Mouse (Mus musculus) CH12.LX (cell line): ENCODE data around the gene Myl4. TPM values are rescaled to one million over a fixed set of nuclear protein-coding genes. Genes with fewer than 3 reads are reported as not detected.

ENCODE experiments used
- DNase-seq: peaks from one replicate; pipeline ENCODE4 v3.0.0-alpha.2; 2013; ENCODE audit errors: extremely low read depth
- H3K27ac ChIP-seq: 2 replicates; pipeline ENCODE4 v1.5.1; 2012; ENCODE audit warnings: low read depth, mild to moderate bottlenecking, control low read depth, moderate library complexity; ENCODE audit not compliant: insufficient read depth
- H3K27me3 ChIP-seq: replicated peaks from 2 replicates; pipeline ENCODE3; 2012; ENCODE audit warnings: inconsistent platforms
- H3K36me3 ChIP-seq, 2 experiments: replicated peaks in 1 of 2; 2 replicates each; pipeline versions ENCODE3 to v1.6.1; 2012; ENCODE audit warnings: inconsistent platforms in 1 of 2, low read length in 1 of 2, mild to moderate bottlenecking in 1 of 2, mixed read lengths in 1 of 2, moderate library complexity in 1 of 2; ENCODE audit not compliant: control insufficient read depth in 1 of 2, insufficient read depth in 1 of 2
- H3K4me1 ChIP-seq, 2 experiments: 2 replicates each; pipeline ENCODE4 v1.6.1; 2012; ENCODE audit warnings: inconsistent platforms in 1 of 2, moderate library complexity in 1 of 2; ENCODE audit not compliant: insufficient read depth in 2 of 2, control insufficient read depth in 1 of 2
- H3K4me2 ChIP-seq: 2 replicates; pipeline ENCODE4 v1.6.1; 2012; ENCODE audit warnings: low read depth, mild to moderate bottlenecking, control low read depth; ENCODE audit not compliant: poor library complexity, insufficient read depth, severe bottlenecking
- H3K4me3 ChIP-seq, 3 experiments: fragments of 150-350 bp in 1 of 3; sonication (generic) in 1 of 3; replicated peaks in 1 of 3; 2 replicates each; pipeline versions ENCODE3 to v1.5.1; 2011 to 2012; ENCODE audit warnings: low read depth in 2 of 3, low read length in 2 of 3, mild to moderate bottlenecking in 2 of 3, moderate library complexity in 2 of 3, control low read depth in 1 of 3, improper control_type of control experiment in 1 of 3, inconsistent platforms in 1 of 3, mixed read lengths in 1 of 3; ENCODE audit not compliant: poor library complexity in 1 of 3
- H3K79me2 ChIP-seq: replicated peaks from 2 replicates; pipeline ENCODE4 v1.6.1; 2012; ENCODE audit warnings: mild to moderate bottlenecking, moderate library complexity; ENCODE audit not compliant: control insufficient read depth, poor library complexity, insufficient read depth, severe bottlenecking; ENCODE audit errors: extremely low read depth
- H3K9ac ChIP-seq: 2 replicates; pipeline ENCODE4 v1.6.1; 2012; ENCODE audit warnings: low read depth, mild to moderate bottlenecking, control low read depth, moderate library complexity; ENCODE audit not compliant: insufficient read depth
- H3K9me3 ChIP-seq: replicated peaks from 2 replicates; pipeline ENCODE3; 2012; ENCODE audit warnings: low read length, inconsistent platforms, mixed read lengths
- BHLHE40 ChIP-seq: IDR thresholded peaks from 2 replicates; pipeline ENCODE4 v1.6.1; 2011; ENCODE audit warnings: mild to moderate bottlenecking, low read depth, low read length, improper control_type of control experiment
- CHD1 ChIP-seq: IDR thresholded peaks from 2 replicates; pipeline ENCODE4 v1.6.1; 2012; ENCODE audit warnings: low read depth, low read length, improper control_type of control experiment, inconsistent platforms
- CHD2 ChIP-seq: IDR thresholded peaks from 2 replicates; pipeline ENCODE4 v1.6.1; 2011; ENCODE audit warnings: low read length, improper control_type of control experiment
- CTCF ChIP-seq, 2 experiments: IDR thresholded peaks in 1 of 2; conservative IDR thresholded peaks in 1 of 2; 2 replicates each; pipeline ENCODE4 v1.5.1; 2011 to 2012; ENCODE audit warnings: low read depth in 2 of 2, low read length in 2 of 2, improper control_type of control experiment in 1 of 2, inconsistent platforms in 1 of 2, mild to moderate bottlenecking in 1 of 2, moderate library complexity in 1 of 2
- E2F4 ChIP-seq: IDR thresholded peaks from 2 replicates; pipeline ENCODE4 v1.6.1; 2011; ENCODE audit warnings: low read depth, low read length, improper control_type of control experiment; ENCODE audit not compliant: insufficient replicate concordance
- ELF1 ChIP-seq: IDR thresholded peaks from 2 replicates; pipeline ENCODE4 v1.6.1; 2014; ENCODE audit warnings: low read depth, mild to moderate bottlenecking, inconsistent platforms, low read length, improper control_type of control experiment
- EP300 ChIP-seq: IDR thresholded peaks from 2 replicates; pipeline ENCODE4 v1.6.1; 2011; ENCODE audit warnings: low read length, improper control_type of control experiment
- ETS1 ChIP-seq: conservative IDR thresholded peaks from 2 replicates; pipeline ENCODE4 v1.6.1; 2012; ENCODE audit warnings: low read depth, mild to moderate bottlenecking, inconsistent platforms, low read length, improper control_type of control experiment, moderate library complexity
- GABPA ChIP-seq: IDR thresholded peaks from 2 replicates; pipeline ENCODE4 v1.6.1; 2012; ENCODE audit warnings: low read depth, low read length, improper control_type of control experiment, inconsistent platforms; ENCODE audit not compliant: insufficient replicate concordance
- HCFC1 ChIP-seq: IDR thresholded peaks from 2 replicates; pipeline ENCODE4 v1.6.1; 2012; ENCODE audit warnings: low read depth, mild to moderate bottlenecking, inconsistent platforms, low read length, improper control_type of control experiment
- IRF4 ChIP-seq: IDR thresholded peaks from 2 replicates; pipeline ENCODE4 v1.6.1; 2014; ENCODE audit warnings: low read depth, mild to moderate bottlenecking, inconsistent platforms, low read length, improper control_type of control experiment
- JUN ChIP-seq: IDR thresholded peaks from 2 replicates; pipeline ENCODE4 v1.6.1; 2011; ENCODE audit warnings: low read depth, mild to moderate bottlenecking, low read length, improper control_type of control experiment, moderate library complexity; ENCODE audit not compliant: insufficient read depth
- JUND ChIP-seq: conservative IDR thresholded peaks from 2 replicates; pipeline ENCODE4 v1.6.1; 2011; ENCODE audit warnings: low read depth, low read length, improper control_type of control experiment
- KAT2A ChIP-seq: IDR thresholded peaks from 2 replicates; pipeline ENCODE4 v1.6.1; 2012; ENCODE audit warnings: low read length, improper control_type of control experiment, inconsistent platforms; ENCODE audit not compliant: insufficient replicate concordance
- MAFK ChIP-seq: IDR thresholded peaks from 2 replicates; pipeline ENCODE4 v1.6.1; 2011; ENCODE audit warnings: low read length, improper control_type of control experiment; ENCODE audit not compliant: insufficient replicate concordance
- MAX ChIP-seq: IDR thresholded peaks from 2 replicates; pipeline ENCODE4 v1.6.1; 2011; ENCODE audit warnings: low read length, improper control_type of control experiment
- MAZ ChIP-seq: IDR thresholded peaks from 2 replicates; pipeline ENCODE4 v1.6.1; 2012; ENCODE audit warnings: low read depth, mild to moderate bottlenecking, inconsistent platforms, low read length, improper control_type of control experiment, moderate library complexity
- MEF2A ChIP-seq: IDR thresholded peaks from 2 replicates; pipeline ENCODE4 v1.6.1; 2014; ENCODE audit warnings: low read depth, mild to moderate bottlenecking, inconsistent platforms, low read length, improper control_type of control experiment, borderline replicate concordance
- MXI1 ChIP-seq: IDR thresholded peaks from 2 replicates; pipeline ENCODE4 v1.6.1; 2011; ENCODE audit warnings: mild to moderate bottlenecking, low read depth, low read length, improper control_type of control experiment
- MYC ChIP-seq: IDR thresholded peaks from 2 replicates; pipeline ENCODE4 v1.6.1; 2011; ENCODE audit warnings: low read depth, mild to moderate bottlenecking, improper control_type of control experiment, low read length
- NELFE ChIP-seq: IDR thresholded peaks from 2 replicates; pipeline ENCODE4 v1.6.1; 2011; ENCODE audit warnings: low read depth, low read length, improper control_type of control experiment
- NRF1 ChIP-seq: IDR thresholded peaks from 2 replicates; pipeline ENCODE4 v1.6.1; 2014; ENCODE audit warnings: low read depth, mild to moderate bottlenecking, inconsistent platforms, low read length, improper control_type of control experiment, moderate library complexity
- PAX5 ChIP-seq: IDR thresholded peaks from 2 replicates; pipeline ENCODE4 v1.6.1; 2012; ENCODE audit warnings: low read length, inconsistent platforms, mixed read lengths
- POLR2A ChIP-seq: IDR thresholded peaks from 2 replicates; pipeline ENCODE4 v1.6.1; 2011; ENCODE audit warnings: low read depth, mild to moderate bottlenecking, improper control_type of control experiment, low read length
- POLR2AphosphoS2 ChIP-seq: IDR thresholded peaks from 2 replicates; pipeline ENCODE4 v1.6.1; 2011; ENCODE audit warnings: low read depth, low read length, improper control_type of control experiment
- RAD21 ChIP-seq: IDR thresholded peaks from 2 replicates; pipeline ENCODE4 v1.6.1; 2011; ENCODE audit warnings: low read depth, mild to moderate bottlenecking, low read length, improper control_type of control experiment, moderate library complexity
- RCOR1 ChIP-seq: conservative IDR thresholded peaks from 2 replicates; pipeline ENCODE4 v1.6.1; 2012; ENCODE audit warnings: low read depth, mild to moderate bottlenecking, inconsistent platforms, low read length, improper control_type of control experiment
- SIN3A ChIP-seq: IDR thresholded peaks from 2 replicates; pipeline ENCODE4 v1.6.1; 2012; ENCODE audit warnings: low read length, improper control_type of control experiment, inconsistent platforms
- SMC3 ChIP-seq: IDR thresholded peaks from 2 replicates; pipeline ENCODE4 v1.6.1; 2011; ENCODE audit warnings: low read depth, low read length, improper control_type of control experiment
- TBP ChIP-seq: conservative IDR thresholded peaks from 2 replicates; pipeline ENCODE4 v1.6.1; 2011; ENCODE audit warnings: low read depth, low read length, improper control_type of control experiment
- TCF12 ChIP-seq: IDR thresholded peaks from 2 replicates; pipeline ENCODE4 v1.6.1; 2014; ENCODE audit warnings: low read depth, mild to moderate bottlenecking, inconsistent platforms, low read length, improper control_type of control experiment
- UBTF ChIP-seq: IDR thresholded peaks from 2 replicates; pipeline ENCODE4 v1.6.1; 2012; ENCODE audit warnings: low read depth, mild to moderate bottlenecking, inconsistent platforms, low read length, improper control_type of control experiment, moderate library complexity
- USF1 ChIP-seq: IDR thresholded peaks from 2 replicates; pipeline ENCODE4 v1.6.1; 2014; ENCODE audit warnings: low read depth, mild to moderate bottlenecking, inconsistent platforms, low read length, improper control_type of control experiment
- USF2 ChIP-seq: conservative IDR thresholded peaks from 2 replicates; pipeline ENCODE4 v1.6.1; 2011; ENCODE audit warnings: low read depth, low read length, improper control_type of control experiment
- ZC3H11A ChIP-seq: IDR thresholded peaks from 2 replicates; pipeline ENCODE4 v1.6.1; 2012; ENCODE audit warnings: low read depth, mild to moderate bottlenecking, inconsistent platforms, low read length, improper control_type of control experiment
- ZKSCAN1 ChIP-seq: IDR thresholded peaks from 2 replicates; pipeline ENCODE4 v1.6.1; 2012; ENCODE audit warnings: low read depth, inconsistent platforms, low read length, improper control_type of control experiment, borderline replicate concordance
- ZMIZ1 ChIP-seq: IDR thresholded peaks from 2 replicates; pipeline ENCODE4 v1.6.1; 2012; ENCODE audit warnings: low read depth, mild to moderate bottlenecking, inconsistent platforms, low read length, improper control_type of control experiment
- ZNF384 ChIP-seq: IDR thresholded peaks from 2 replicates; pipeline ENCODE4 v1.6.1; 2012; ENCODE audit warnings: low read depth, low read length, improper control_type of control experiment, inconsistent platforms
- dilution Hi-C: fragments of 300-500 bp; cut with MboI; formaldehyde crosslinking; loops from 2 replicates; pipeline ENCODE4 v1.14.3; 2020; ENCODE audit warnings: low sequenced_read_pairs; ENCODE audit not compliant: extremely low pct_unique_long_range_greater_than_20kb, extremely low pct_ligation_motif_present
- in situ Hi-C: fragments of 300-500 bp; cut with MboI; formaldehyde crosslinking; loops from 3 replicates; pipeline ENCODE4 v1.14.3; 2019; ENCODE audit warnings: low sequenced_read_pairs, low pct_ligation_motif_present, low pct_unique_long_range_greater_than_20kb, mixed read lengths
- polyA plus RNA-seq: library from polyadenylated mRNA; unstranded; fragments of >175 nt; gene quantifications from 2 replicates; pipeline ENCODE4 v1.2.1, GENCODE M21; 2012; ENCODE audit warnings: low read depth; ENCODE audit not compliant: insufficient read length
- total RNA-seq, 2 experiments: library from RNA; depleted of rRNA; stranded (reverse); fragments of 300-350 nt in 1 of 2; fragments of >200 nt in 1 of 2; gene quantifications; 2 replicates each; pipeline ENCODE4 v1.2.3; 2012 to 2014

Gene Myl4
- total and polyA plus RNA-seq, 3 experiments = 39.4 to 83.0 (median 55.9) TPM

- Histone ChIP-seq H3K36me3 (peaks cover 0 to 16% of the 10 kb centered on the region in 2 experiments), H3K27ac (no peak overlapping the region), H3K27me3 (no peaks in the 10 kb centered on the region), H3K9ac (no peak overlapping the region), H3K4me1 (peaks cover 0 to 23% of the 10 kb centered on the region in 2 experiments; a peak in 2 of 4 replicates), H3K9me3 (peaks cover 7% of the 10 kb centered on the region), H3K79me2 (no peaks in the 10 kb centered on the region), H3K4me3 (no peak overlapping the region), H3K4me2 (no peak overlapping the region)
- no peak for TF ChIP-seq KAT2A
- TF ChIP-seq MEF2A = peak; percentile 72; the same call in 1 of the 2 replicates
- no peak for TF ChIP-seq POLR2A
- no peak for TF ChIP-seq ZKSCAN1
- peak; percentile 99 to 100 for TF ChIP-seq CTCF (conservative IDR thresholded peaks at IDR 0.05 in 1 of 2, IDR thresholded peaks at IDR 0.05 in 1 of 2; ENCODE audit: low read depth in 2 of 2, low read length in 2 of 2)
- TF ChIP-seq MAX = peak; percentile 83
- TF ChIP-seq TCF12 = peak; percentile 36; the same call in 1 of the 2 replicates
- no peak for TF ChIP-seq CHD1
- TF ChIP-seq SMC3 = peak; percentile 99
- no peak; the same call in 1 of the 2 replicates for TF ChIP-seq E2F4
- peak; percentile 66 for TF ChIP-seq IRF4
- TF ChIP-seq ZMIZ1 = no peak
- peak; percentile 51; the same call in 1 of the 2 replicates for TF ChIP-seq NELFE
- no peak for TF ChIP-seq JUN
- 0 out of 2 replicates have a peak, but pooled peaks have one; percentile 47 for TF ChIP-seq MAZ
- TF ChIP-seq ELF1 = peak; percentile 58
- TF ChIP-seq MXI1 = no peak; the same call in 1 of the 2 replicates
- no peak; the same call in none of the 2 replicates for TF ChIP-seq RAD21
- TF ChIP-seq ETS1 = no peak
- TF ChIP-seq ZC3H11A = peak; percentile 92
- no peak for TF ChIP-seq CHD2
- TF ChIP-seq GABPA = no peak
- no peak for TF ChIP-seq EP300
- TF ChIP-seq UBTF = no peak
- no peak for TF ChIP-seq HCFC1
- no peak for TF ChIP-seq BHLHE40
- peak; percentile 43; the same call in 1 of the 2 replicates for TF ChIP-seq ZNF384
- TF ChIP-seq RCOR1 = no peak
- TF ChIP-seq NRF1 = peak; percentile 34; the same call in 1 of the 2 replicates
- peak; percentile 93 for TF ChIP-seq MYC
- peak; percentile 78 for TF ChIP-seq SIN3A
- TF ChIP-seq USF1 = no peak
- no peak for TF ChIP-seq PAX5
- TF ChIP-seq POLR2AphosphoS2 = no peak
- TF ChIP-seq MAFK = no peak
- no peak; the same call in 1 of the 2 replicates for TF ChIP-seq JUND
- TF ChIP-seq USF2 = no peak
- no peak for TF ChIP-seq TBP
- peak; percentile 95 for DNase-seq
- dilution Hi-C loops (no loop called here), in situ Hi-C loops (loop anchor here (25.0 kb wide), 1 partner anchor 447 kb away; no protein-coding TSS in a partner anchor)
Measured at GRCm38 (mm10) chr11:104590148-104590547, 39.7 kb downstream of the Myl4 start.
